Mouse (Mus musculus) hindbrain, embryonic 15.5 days (tissue): ENCODE results near the gene Tmem222. TPM values are rescaled to one million over a fixed set of nuclear protein-coding genes. Genes with fewer than 3 reads are reported as not detected.
A peak's percentile ranks its signal among the peaks of the same experiment; 100 is the strongest.

Experiments used
- ATAC-seq: fragments of 200-750 bp; cut with Nextera tagmentation; 2 replicates; pipeline ENCODE4 v1.8.0; 2017; ENCODE audit warnings: low read depth, moderate number of reproducible peaks, moderate TSS enrichment; ENCODE audit not compliant: low FRiP score
- H3K27ac ChIP-seq: fragments of 300-500 bp; sonication (generic); replicated peaks from 2 replicates; pipeline ENCODE4 v1.5.1; 2015; ENCODE audit warnings: mild to moderate bottlenecking, inconsistent platforms
- H3K27me3 ChIP-seq: fragments of 300-500 bp; sonication (generic); 2 replicates; pipeline ENCODE4 v1.6.1; 2015; ENCODE audit warnings: control low read depth, inconsistent platforms
- H3K36me3 ChIP-seq: fragments of 300-500 bp; sonication (generic); 2 replicates; pipeline ENCODE4 v1.6.1; 2015; ENCODE audit warnings: control low read depth, inconsistent platforms
- H3K4me1 ChIP-seq: fragments of 300-500 bp; sonication (generic); replicated peaks from 2 replicates; pipeline ENCODE4 v1.6.1; 2015; ENCODE audit warnings: control low read depth, inconsistent platforms
- H3K4me2 ChIP-seq: fragments of 300-500 bp; sonication (generic); 2 replicates; pipeline ENCODE4 v1.6.1; 2015; ENCODE audit warnings: moderate library complexity, mild to moderate bottlenecking, inconsistent platforms
- H3K4me3 ChIP-seq: fragments of 300-500 bp; sonication (generic); 2 replicates; pipeline ENCODE4 v1.5.1; 2015; ENCODE audit warnings: mild to moderate bottlenecking, inconsistent platforms
- H3K9ac ChIP-seq: fragments of 300-500 bp; sonication (generic); 2 replicates; pipeline ENCODE4 v1.6.1; 2015; ENCODE audit warnings: inconsistent platforms
- H3K9me3 ChIP-seq: fragments of 300-500 bp; sonication (generic); 2 replicates; pipeline ENCODE4 v1.6.1; 2016; ENCODE audit warnings: control low read depth, inconsistent platforms
- WGBS: fragments of 180-500 bp; shearing (Covaris S2); methylation state at CpG from one replicate; pipeline ENCODE4 v1.1.7; 2015; 5-methylcytosine and 5-hydroxymethylcytosine counted together
- polyA plus RNA-seq: library from polyadenylated mRNA; unstranded; fragments of >200 nt; fragmentation: Nextera tagmentation; extraction: Ambion mirVana; gene quantifications from 2 replicates; pipeline ENCODE4 v1.2.1, GENCODE M21; 2015

Gene Tmem222
- polyA plus RNA-seq, 1 experiment from 2014 or later: 121 TPM

DNA sequence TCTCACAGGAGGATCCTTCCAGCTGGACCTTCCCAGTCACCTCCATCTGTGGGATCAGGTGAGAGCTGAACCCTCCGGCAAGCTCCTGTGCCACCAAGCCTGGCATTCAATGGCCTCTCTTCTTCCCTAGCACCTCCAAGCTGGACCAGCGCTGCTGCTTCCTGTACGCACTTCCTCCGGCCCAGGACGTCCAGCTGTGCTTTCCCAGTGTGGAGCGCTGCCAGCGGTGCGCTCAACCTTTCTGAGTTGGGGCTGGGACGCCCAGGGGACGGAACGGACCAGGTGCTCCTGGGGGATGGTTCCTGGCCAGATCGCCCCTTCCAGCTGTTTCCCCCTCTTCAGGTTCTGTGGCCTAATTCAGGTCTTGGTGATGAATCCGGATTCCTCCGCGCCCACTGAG, 30.5 kb downstream of the Tmem222 start:
- Histone ChIP-seq H3K27me3 (peaks cover 80% of the 10 kb centered on the region), H3K4me2 (no peak overlapping the region), H3K9me3 (no peaks in the 10 kb centered on the region), H3K9ac (no peak overlapping the region), H3K4me1 (peaks cover 8% of the 10 kb centered on the region), H3K4me3 (no peak overlapping the region), H3K36me3 (no peaks in the 10 kb centered on the region), H3K27ac (no peak overlapping the region)
- WGBS: 31% methylated on average over 15 of the region's 15 CpGs
- no peak for ATAC-seq

DNA sequence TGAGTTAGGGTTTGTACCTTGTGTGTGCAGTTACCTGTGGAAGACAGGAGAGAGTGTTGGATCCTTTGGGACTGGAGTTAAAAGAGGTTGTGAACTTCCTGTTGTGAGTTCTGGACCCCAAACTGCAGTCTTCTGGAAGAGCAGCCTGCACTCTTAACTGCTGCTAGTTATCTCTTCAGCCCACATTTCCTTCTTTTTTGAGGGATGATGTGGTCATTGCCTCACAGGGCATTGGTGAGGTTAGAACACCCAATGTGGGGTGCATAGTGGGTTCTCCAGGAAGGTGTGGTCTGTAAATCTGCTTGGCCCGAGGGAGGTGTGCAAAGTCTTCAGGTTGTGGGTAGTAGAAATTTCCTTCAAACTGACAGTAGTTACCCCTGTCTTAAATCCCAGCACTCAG, 33.3 kb downstream of the Tmem222 start:
- H3K9ac ChIP-seq: no peak overlapping the region
- 78% methylated on average over 1 of the region's 1 CpGs for WGBS

DNA sequence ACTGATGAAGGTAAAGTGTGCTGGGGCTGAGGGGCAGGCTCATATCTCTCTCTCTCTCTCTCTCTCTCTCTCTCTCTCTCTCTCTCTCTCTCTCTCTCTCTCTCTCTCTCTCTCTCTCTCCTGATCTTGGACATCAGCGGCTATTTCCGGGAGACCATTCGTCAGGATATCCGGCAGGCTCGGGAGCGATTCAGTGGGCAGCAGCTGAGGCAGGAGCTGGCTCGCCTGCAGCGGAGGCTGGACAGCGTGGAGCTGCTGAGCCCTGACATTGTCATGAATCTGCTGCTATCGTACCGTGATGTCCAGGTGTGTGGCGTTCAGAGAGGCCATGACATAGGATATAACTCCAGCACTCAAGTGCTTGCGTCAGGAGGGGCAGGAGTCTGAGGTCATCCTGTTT, 34.1 kb downstream of the Tmem222 start:
- no peak overlapping the region for H3K27ac ChIP-seq
- H3K9ac ChIP-seq: no peak overlapping the region

More for the DNA sequence above, 33.3 kb downstream of the Tmem222 start:
- Histone ChIP-seq H3K4me2 (no peak overlapping the region), H3K4me1 (peaks cover 10% of the 10 kb centered on the region), H3K4me3 (no peak overlapping the region), H3K9me3 (no peaks in the 10 kb centered on the region), H3K27ac (no peak overlapping the region), H3K36me3 (no peaks in the 10 kb centered on the region), H3K27me3 (peaks cover 77% of the 10 kb centered on the region)
- no peak for ATAC-seq

DNA sequence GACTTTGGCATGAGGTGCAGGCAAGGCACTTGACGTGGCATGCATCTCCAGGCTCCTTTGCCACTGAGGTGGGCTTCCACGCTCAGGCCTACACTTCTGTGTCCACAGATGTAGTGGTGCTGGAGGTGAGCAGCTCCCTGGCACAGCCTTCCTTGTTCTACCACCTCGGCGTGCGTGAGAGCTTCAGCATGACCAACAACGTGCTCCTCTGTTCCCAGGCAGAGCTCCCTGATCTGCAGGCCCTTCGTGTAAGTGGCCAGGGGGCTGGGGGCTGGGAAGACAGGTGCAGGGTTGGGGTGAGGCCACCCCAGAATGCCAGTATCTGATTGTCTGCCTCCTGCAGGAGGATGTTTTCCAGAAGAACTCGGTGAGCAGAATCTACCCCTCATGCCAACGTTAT, 34.9 kb downstream of the Tmem222 start:
- peaks cover 71% of the 10 kb centered on the region for H3K27me3 ChIP-seq
- no peak for ATAC-seq
- no peak overlapping the region for H3K9ac ChIP-seq
- H3K4me1 ChIP-seq: peaks cover 10% of the 10 kb centered on the region
- no peak overlapping the region for H3K27ac ChIP-seq
- no peaks in the 10 kb centered on the region for H3K9me3 ChIP-seq
- 50% methylated on average over 9 of the region's 9 CpGs for WGBS
- no peak overlapping the region for H3K4me3 ChIP-seq
- H3K36me3 ChIP-seq: no peaks in the 10 kb centered on the region
- H3K4me2 ChIP-seq: no peak overlapping the region

More for the DNA sequence above, 34.1 kb downstream of the Tmem222 start:
- Histone ChIP-seq H3K4me1 (peaks cover 10% of the 10 kb centered on the region), H3K36me3 (no peaks in the 10 kb centered on the region), H3K4me2 (no peak overlapping the region), H3K27me3 (peaks cover 76% of the 10 kb centered on the region), H3K9me3 (no peaks in the 10 kb centered on the region), H3K4me3 (no peak overlapping the region)
- ATAC-seq: no peak
- WGBS: 47% methylated on average over 11 of the region's 13 CpGs

DNA sequence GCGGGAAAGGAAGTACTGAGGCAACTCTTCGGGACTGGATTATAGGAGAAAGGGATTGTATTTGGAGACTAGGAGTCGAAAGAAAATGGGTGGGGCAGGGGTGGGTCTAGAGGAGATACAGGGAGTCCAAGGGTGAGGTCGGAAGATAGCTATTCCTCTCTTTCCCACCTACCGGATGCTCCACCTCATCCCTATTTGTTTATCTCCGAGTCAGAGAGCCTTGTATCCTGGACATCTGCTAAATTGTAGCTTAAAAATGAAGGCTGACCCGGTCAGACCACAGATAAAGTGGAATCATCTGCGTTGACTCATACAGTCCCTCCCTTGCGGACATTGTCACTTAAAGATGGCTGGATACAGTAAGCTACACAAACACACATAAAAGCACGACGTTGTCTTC, 35.7 kb downstream of the Tmem222 start:
- H3K9me3 ChIP-seq: no peaks in the 10 kb centered on the region
- peak overlapping the region; percentile 55 for H3K4me3 ChIP-seq
- WGBS: 38% methylated on average over 11 of the region's 11 CpGs
- H3K27me3 ChIP-seq: peaks cover 63% of the 10 kb centered on the region
- H3K36me3 ChIP-seq: no peaks in the 10 kb centered on the region
- H3K27ac ChIP-seq: no peak overlapping the region
- no peak for ATAC-seq
- H3K9ac ChIP-seq: no peak overlapping the region
- peak overlapping the region; percentile 81 for H3K4me2 ChIP-seq
- peaks cover 10% of the 10 kb centered on the region for H3K4me1 ChIP-seq

DNA sequence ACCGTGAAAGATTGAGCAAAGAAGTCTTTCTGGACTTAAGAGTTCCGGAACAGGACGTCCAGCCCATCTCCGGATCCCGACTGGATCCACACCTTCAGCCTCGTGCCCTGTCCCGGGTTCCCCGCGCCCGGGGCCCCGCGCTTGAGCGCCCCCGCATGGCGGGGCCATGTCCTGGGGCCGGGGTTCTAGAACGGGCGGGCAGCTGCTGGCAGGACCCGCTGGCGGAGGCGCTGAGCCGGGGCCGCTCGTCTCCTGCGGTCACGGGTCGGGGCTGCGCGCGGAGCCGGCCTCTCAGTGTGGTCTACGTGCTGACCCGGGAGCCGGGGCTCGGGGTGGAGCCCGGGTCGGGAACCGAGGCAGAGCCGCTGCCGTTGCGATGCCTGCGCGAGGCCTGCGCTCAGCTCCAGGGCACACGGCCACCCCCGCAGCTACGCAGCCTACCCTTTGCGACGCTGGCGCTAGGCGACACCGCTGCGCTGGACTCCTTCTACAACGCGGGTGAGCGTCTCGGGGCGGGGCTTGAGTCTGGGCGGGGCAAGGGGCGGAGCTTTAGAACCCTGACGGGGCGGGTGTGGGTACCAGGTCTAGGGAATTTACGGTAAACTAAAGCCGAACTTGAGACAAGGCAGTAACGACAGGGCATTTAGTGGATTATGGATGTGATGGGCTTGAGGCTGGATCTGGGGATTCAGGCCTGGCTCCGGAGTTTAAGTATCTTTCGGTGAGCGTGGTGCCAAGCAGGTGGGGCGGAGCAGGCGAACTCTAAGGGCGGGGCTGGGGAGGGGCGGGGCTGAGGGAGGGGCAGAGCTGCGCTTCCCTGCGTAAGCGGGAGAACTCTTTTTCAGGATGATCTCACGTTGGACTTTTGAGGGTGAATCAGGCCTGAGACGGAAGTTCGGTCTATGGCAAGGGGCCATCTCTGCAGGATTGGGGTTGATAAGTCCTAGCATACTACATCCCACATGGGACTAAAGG, 36.4 kb downstream of the Tmem222 start:
- peaks cover 56% of the 10 kb centered on the region for H3K27me3 ChIP-seq
- H3K36me3 ChIP-seq: no peaks in the 10 kb centered on the region
- H3K4me1 ChIP-seq: peaks cover 10% of the 10 kb centered on the region
- H3K4me3 ChIP-seq: peak overlapping the region; percentile 55
- no peaks in the 10 kb centered on the region for H3K9me3 ChIP-seq
- WGBS: under 1% methylated on average over 78 of the region's 78 CpGs
- peak overlapping the region; percentile 81 for H3K4me2 ChIP-seq
- H3K27ac ChIP-seq: peak overlapping the region; percentile 36; the same call in 1 of the 2 replicates
- H3K9ac ChIP-seq: peak overlapping the region; percentile 47
- ATAC-seq: peak; percentile 90

DNA sequence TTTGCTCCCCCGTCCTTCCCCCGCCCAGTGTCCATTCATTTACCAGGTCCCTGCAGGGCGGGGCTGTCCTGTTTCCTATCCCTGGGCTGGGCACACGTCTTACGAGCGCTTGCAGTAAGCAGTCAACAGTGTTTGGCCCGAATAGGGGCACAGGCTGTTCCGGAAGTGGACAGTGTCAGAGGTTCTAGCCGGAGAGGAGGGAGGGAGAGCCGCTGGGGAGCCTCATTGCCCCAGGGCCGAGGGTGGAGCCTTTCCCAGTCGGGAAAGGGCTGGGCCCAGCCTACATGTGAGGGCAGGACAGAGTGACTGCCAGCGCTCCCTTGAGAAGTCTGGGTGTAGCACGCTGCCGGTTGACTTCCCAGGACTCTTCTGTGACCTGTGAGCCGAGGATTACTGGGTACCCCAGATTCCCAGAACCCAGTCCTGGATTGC, 37.1 kb downstream of the Tmem222 start, which contains the start of gene Map3k6:
TSS of gene Map3k6 (plus strand) at position 329 of the 432 bp plus-strand sequence.
- ATAC-seq: peak; percentile 27
- H3K27ac ChIP-seq: peak within 1 kb of the TSS; percentile 36; the same call in 1 of the 2 replicates

DNA sequence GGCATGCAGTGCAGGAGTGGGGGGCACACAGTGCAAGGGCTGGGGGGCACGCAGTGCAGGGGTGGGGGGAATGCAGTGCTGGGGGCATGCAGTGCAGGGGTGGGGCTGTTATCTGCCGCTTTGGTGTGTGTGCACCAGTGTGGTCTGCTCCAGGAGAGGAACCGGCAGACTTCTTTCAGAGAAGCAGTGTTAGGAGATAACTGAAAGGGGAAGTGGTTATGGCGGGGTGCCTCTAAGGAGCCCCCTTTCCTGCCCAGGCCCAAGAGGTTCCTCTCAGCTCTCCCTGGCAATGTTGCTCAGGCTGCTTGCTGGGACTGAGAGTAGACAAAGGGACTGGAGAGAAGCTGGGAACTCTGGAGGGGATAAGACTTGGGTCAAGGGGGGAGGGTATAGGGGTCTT, 39.7 kb downstream of the Tmem222 start:
- H3K27me3 ChIP-seq: peaks cover 34% of the 10 kb centered on the region
- ATAC-seq: no peak
- no peak overlapping the region for H3K4me3 ChIP-seq
- no peaks in the 10 kb centered on the region for H3K36me3 ChIP-seq
- no peak overlapping the region for H3K27ac ChIP-seq
- WGBS: 86% methylated on average over 4 of the region's 4 CpGs
- no peaks in the 10 kb centered on the region for H3K9me3 ChIP-seq
- peaks cover 10% of the 10 kb centered on the region for H3K4me1 ChIP-seq
- H3K9ac ChIP-seq: no peak overlapping the region
- H3K4me2 ChIP-seq: no peak overlapping the region

More for the DNA sequence above, 37.1 kb downstream of the Tmem222 start, which contains the start of gene Map3k6:
- Histone ChIP-seq H3K36me3 (no peaks in the 10 kb centered on the region), H3K9me3 (no peaks in the 10 kb centered on the region), H3K9ac (peak within 1 kb of the TSS; percentile 47), H3K4me1 (peaks cover 10% of the 10 kb centered on the region), H3K27me3 (peaks cover 51% of the 10 kb centered on the region), H3K4me3 (peak within 1 kb of the TSS; percentile 55), H3K4me2 (peak within 1 kb of the TSS; percentile 81)
- 5% methylated on average over 16 of the region's 16 CpGs for WGBS

DNA sequence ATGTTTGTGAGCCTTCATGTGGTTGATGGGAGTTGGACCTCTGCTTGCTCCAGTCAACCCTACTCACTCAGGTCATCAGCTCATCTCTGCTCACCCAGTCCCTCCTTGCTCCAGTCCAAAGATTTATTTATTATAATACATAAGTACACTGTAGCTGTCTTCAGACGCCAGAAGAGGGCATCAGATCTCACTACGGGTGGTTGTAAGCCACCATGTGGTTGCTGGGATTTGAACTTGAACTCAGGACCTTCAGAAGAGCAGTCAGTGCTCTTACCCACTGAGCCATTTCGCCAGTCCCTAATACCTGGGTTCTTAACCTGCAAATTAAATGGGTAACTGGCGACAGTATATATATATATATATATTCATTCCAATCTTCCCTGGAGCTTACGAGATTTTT, 42.2 kb downstream of the Tmem222 start:
- Histone ChIP-seq H3K4me1 (no peaks in the 10 kb centered on the region), H3K9me3 (no peaks in the 10 kb centered on the region), H3K27me3 (0 out of 2 replicates have a peak, but pooled peaks cover 10% of the 10 kb centered on the region), H3K27ac (no peak overlapping the region), H3K9ac (no peak overlapping the region), H3K4me3 (no peak overlapping the region), H3K36me3 (no peaks in the 10 kb centered on the region), H3K4me2 (no peak overlapping the region)
- no peak for ATAC-seq
- WGBS: 84% methylated on average over 5 of the region's 5 CpGs

DNA sequence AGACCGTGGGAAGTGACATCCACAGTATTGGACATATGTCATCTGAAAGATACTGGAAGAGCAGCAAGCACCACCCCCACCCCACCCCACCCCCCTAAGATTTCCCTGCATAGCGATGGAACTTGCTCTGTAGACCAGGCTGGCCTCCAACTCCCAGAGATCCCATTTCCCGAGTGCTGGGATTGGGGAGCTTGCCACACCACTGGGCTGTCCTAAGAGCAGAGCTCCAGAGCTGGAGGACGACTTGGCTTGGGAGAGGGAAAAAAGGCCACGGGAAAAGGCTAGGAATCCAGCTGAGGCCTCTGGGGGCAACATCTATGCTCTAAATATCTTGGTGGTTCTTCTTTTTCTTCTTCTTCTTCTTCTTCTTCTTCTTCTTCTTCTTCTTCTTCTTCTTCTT, 42.8 kb downstream of the Tmem222 start:
- H3K27me3 ChIP-seq: 0 out of 2 replicates have a peak, but pooled peaks cover 7% of the 10 kb centered on the region
- no peak overlapping the region for H3K27ac ChIP-seq
- H3K4me1 ChIP-seq: no peaks in the 10 kb centered on the region
- no peaks in the 10 kb centered on the region for H3K9me3 ChIP-seq
- H3K4me2 ChIP-seq: no peak overlapping the region
- no peak overlapping the region for H3K4me3 ChIP-seq
- no peaks in the 10 kb centered on the region for H3K36me3 ChIP-seq
- no peak for ATAC-seq
- no peak overlapping the region for H3K9ac ChIP-seq
- WGBS: 60% methylated on average over 5 of the region's 5 CpGs

DNA sequence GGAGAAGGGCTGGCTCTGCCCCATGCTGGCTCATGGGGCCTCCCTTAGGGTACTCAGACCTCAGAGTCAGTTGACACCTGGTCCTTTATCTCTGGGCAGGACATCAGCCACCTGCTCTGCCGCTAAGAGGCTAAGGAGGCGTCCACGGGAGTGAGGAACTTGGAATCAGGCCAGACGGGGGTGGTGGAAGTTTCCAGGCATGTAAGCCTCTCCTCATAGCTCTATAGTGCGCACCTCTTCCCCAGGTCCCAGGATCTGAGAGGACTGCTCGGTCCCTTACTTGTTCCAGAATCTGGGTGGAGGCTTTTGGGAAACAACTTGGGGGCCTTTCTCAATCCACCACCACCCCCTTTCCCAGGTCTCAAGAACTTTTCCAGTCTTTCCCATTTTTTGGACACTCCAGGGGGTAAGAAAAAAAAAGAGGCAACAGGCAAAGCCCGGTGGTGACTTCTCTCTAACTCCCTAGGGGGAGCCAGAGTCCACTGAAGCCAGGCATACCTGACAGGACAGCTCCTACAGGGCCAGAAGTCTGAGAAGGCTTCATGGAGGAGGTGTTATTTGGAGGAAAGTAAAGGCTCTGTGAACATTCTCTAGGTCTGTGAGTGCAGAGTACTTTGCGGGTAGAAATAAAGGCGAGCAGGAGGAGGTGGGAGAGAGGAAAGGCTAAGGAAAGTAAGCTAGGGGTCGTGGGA, 44.2 kb downstream of the Tmem222 start:
- 42% methylated on average over 10 of the region's 10 CpGs for WGBS
- Histone ChIP-seq H3K36me3 (no peaks in the 10 kb centered on the region), H3K27me3 (no peaks in the 10 kb centered on the region), H3K4me2 (no peak overlapping the region), H3K4me1 (no peaks in the 10 kb centered on the region), H3K4me3 (no peak overlapping the region), H3K27ac (no peak overlapping the region), H3K9ac (no peak overlapping the region), H3K9me3 (no peaks in the 10 kb centered on the region)
- ATAC-seq: no peak

DNA sequence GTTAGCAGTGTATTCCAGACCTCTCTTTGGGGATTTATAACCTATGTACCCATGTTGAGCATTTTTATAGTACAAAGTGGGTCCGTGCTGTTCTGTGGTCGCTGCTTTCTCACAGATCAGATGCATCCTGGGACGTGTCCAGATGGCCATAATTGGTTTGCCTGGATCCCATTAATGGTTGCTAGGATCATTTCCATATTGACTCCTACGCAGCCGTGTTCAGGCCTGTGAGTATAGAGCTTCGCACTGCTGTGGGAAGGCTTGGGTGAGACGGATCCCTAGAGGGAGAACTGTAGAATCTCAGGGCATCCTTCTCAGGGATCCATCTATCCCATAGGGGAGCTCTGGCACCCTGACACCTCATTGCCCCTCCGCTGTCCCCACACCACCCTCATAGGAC, 48.0 kb downstream of the Tmem222 start:
- no peaks in the 10 kb centered on the region for H3K4me1 ChIP-seq
- H3K4me3 ChIP-seq: no peak overlapping the region
- H3K9ac ChIP-seq: no peak overlapping the region
- no peak for ATAC-seq
- no peaks in the 10 kb centered on the region for H3K36me3 ChIP-seq
- H3K4me2 ChIP-seq: no peak overlapping the region
- 53% methylated on average over 8 of the region's 8 CpGs for WGBS
- no peaks in the 10 kb centered on the region for H3K27me3 ChIP-seq
- no peak overlapping the region for H3K27ac ChIP-seq
- H3K9me3 ChIP-seq: no peaks in the 10 kb centered on the region
